Mouse (Mus musculus): ENCODE measurements around the gene Gucd1. TPM values are rescaled to one million over a fixed set of nuclear protein-coding genes. Genes with fewer than 3 reads are reported as not detected.
"Not testable (repeated sequence)": the region's sequence is repeated elsewhere in the genome, so short reads cannot be mapped to it uniquely, and the experiment has no call there.

Gucd1 gene
- 10 to 100 TPM; 40.1 to 40.4 TPM for total RNA-seq (2021)

- peak; percentile 96 for DNase-seq (ENCODE audit: low spot score)
- intact Hi-C loops (cut with DNase I), result no loop called here
Observed at GRCm38 (mm10) chr10:75517758-75518143, at the start of gene Gucd1. Gene Gucd1, minus strand, starts transcription at chr10:75517972.

- intact Hi-C loops (cut with DNase I); DNase-seq (ENCODE audit: low spot score): not testable (repeated sequence)
Observed at GRCm38 (mm10) chr10:75566765-75567164, 49.0 kb upstream of the Gucd1 start.

GRCm38 (mm10) chr10:75566321-75566720 lies 48.5 kb upstream of the Gucd1 start:
- intact Hi-C loops (cut with DNase I), result no loop called here
- no peak for DNase-seq (ENCODE audit: low spot score)

GRCm38 (mm10) chr10:75565906-75566305 lies 48.1 kb upstream of the Gucd1 start:
- intact Hi-C loops (cut with DNase I), result no loop called here

GRCm38 (mm10) chr10:75565436-75565835 lies 47.7 kb upstream of the Gucd1 start:
- intact Hi-C loops (cut with DNase I), result no loop called here
- no peak for DNase-seq (ENCODE audit: low spot score)

More at GRCm38 (mm10) chr10:75565906-75566305, 48.1 kb upstream of the Gucd1 start:
- no peak for DNase-seq (ENCODE audit: low spot score)

- DNase-seq (ENCODE audit: low spot score), result no peak
- intact Hi-C loops (cut with DNase I), result no loop called here
Observed at GRCm38 (mm10) chr10:75564687-75565265, 47.0 kb upstream of the Gucd1 start.

GRCm38 (mm10) chr10:75562596-75562995 lies 44.8 kb upstream of the Gucd1 start:
- intact Hi-C loops (cut with DNase I), result no loop called here
- no peak for DNase-seq (ENCODE audit: low spot score)

GRCm38 (mm10) chr10:75561071-75561654 lies 43.4 kb upstream of the Gucd1 start, which contains the start of gene Ggt1:
Gene Ggt1, plus strand, starts transcription at chr10:75561604.
- intact Hi-C loops (cut with DNase I), result no loop called here
- no peak for DNase-seq (ENCODE audit: low spot score)

GRCm38 (mm10) chr10:75560549-75560899 lies 42.8 kb upstream of the Gucd1 start:
- intact Hi-C loops (cut with DNase I), result no loop called here
- no peak for DNase-seq (ENCODE audit: low spot score)

- intact Hi-C loops (cut with DNase I), result no loop called here
- DNase-seq (ENCODE audit: low spot score), result peak; percentile 37
Observed at GRCm38 (mm10) chr10:75559676-75560548, 42.1 kb upstream of the Gucd1 start, which contains the start of gene Lrrc75b. Gene Lrrc75b, minus strand, starts transcription at chr10:75560330.

- intact Hi-C loops (cut with DNase I), result no loop called here
- DNase-seq (ENCODE audit: low spot score), result no peak
Observed at GRCm38 (mm10) chr10:75559041-75559675, 41.4 kb upstream of the Gucd1 start.

- DNase-seq (ENCODE audit: low spot score), result no peak
- intact Hi-C loops (cut with DNase I), result no loop called here
Observed at GRCm38 (mm10) chr10:75558515-75558914, 40.7 kb upstream of the Gucd1 start.

- no peak for DNase-seq (ENCODE audit: low spot score)
- intact Hi-C loops (cut with DNase I), result no loop called here
Observed at GRCm38 (mm10) chr10:75556026-75556425, 38.3 kb upstream of the Gucd1 start.

GRCm38 (mm10) chr10:75555557-75555956 lies 37.8 kb upstream of the Gucd1 start:
- intact Hi-C loops (cut with DNase I), result no loop called here
- DNase-seq (ENCODE audit: low spot score), result no peak

- intact Hi-C loops (cut with DNase I), result no loop called here
- DNase-seq (ENCODE audit: low spot score), result no peak
Observed at GRCm38 (mm10) chr10:75554090-75554489, 36.3 kb upstream of the Gucd1 start.

- intact Hi-C loops (cut with DNase I), result no loop called here
- DNase-seq (ENCODE audit: low spot score), result no peak
Observed at GRCm38 (mm10) chr10:75552701-75553450, 35.1 kb upstream of the Gucd1 start.

- intact Hi-C loops (cut with DNase I), result no loop called here
Observed at GRCm38 (mm10) chr10:75552106-75552505, 34.3 kb upstream of the Gucd1 start.

GRCm38 (mm10) chr10:75551175-75551574 lies 33.4 kb upstream of the Gucd1 start:
- DNase-seq (ENCODE audit: low spot score), result no peak
- intact Hi-C loops (cut with DNase I), result no loop called here

More at GRCm38 (mm10) chr10:75552106-75552505, 34.3 kb upstream of the Gucd1 start:
- DNase-seq (ENCODE audit: low spot score), result no peak

- no peak for DNase-seq (ENCODE audit: low spot score)
- intact Hi-C loops (cut with DNase I), result no loop called here
Observed at GRCm38 (mm10) chr10:75549886-75550285, 32.1 kb upstream of the Gucd1 start.

- DNase-seq (ENCODE audit: low spot score), result no peak
- intact Hi-C loops (cut with DNase I), result no loop called here
Observed at GRCm38 (mm10) chr10:75548486-75548885, 30.7 kb upstream of the Gucd1 start.

Data from heart, postnatal 25 days (tissue).